Mouse (Mus musculus): ENCODE measurements around the gene Slc35e3. TPM values are rescaled to one million over a fixed set of nuclear protein-coding genes. Genes with fewer than 3 reads are reported as not detected.

Gene Slc35e3
- polyA plus RNA-seq (2017; shearing (Covaris generic)) = 1 to 10 TPM; 2.1 to 2.8 TPM

- ATAC-seq = peak; percentile 96
Observed at GRCm38 (mm10) chr10:117746297-117746883, at the start of gene Slc35e3. Slc35e3 (minus strand) TSS chr10:117746365.

DNA sequence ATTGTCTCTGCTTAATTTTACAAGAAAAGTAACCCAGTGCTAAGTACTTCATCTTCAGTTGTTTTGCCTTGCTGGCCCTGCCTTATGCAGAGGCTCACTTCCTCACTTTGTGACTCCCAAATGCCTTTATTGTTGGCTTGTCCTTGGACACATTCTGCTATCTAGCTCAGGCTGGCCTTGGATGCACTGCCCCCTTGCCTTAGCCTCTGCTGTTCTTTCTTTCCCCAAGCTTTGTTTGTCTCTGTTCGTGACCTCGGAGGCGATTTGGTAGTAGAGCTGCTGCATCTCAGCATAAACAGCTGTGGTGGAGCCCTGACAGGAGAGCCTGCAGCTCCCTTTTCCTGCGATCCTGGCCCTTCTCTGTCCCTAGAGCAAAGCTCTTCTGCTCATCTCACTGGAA lies 49.0 kb upstream of the Slc35e3 start:
- no peak for ATAC-seq

GRCm38 (mm10) chr10:117793436-117794030 lies 47.4 kb upstream of the Slc35e3 start:
- ATAC-seq = no peak

GRCm38 (mm10) chr10:117792141-117793091 lies 46.3 kb upstream of the Slc35e3 start, which contains the start of gene Nup107:
Nup107 (minus strand) TSS chr10:117792705.
- ATAC-seq = peak; percentile 96

GRCm38 (mm10) chr10:117791171-117791470 lies 45.0 kb upstream of the Slc35e3 start:
- no peak for ATAC-seq

- no peak for ATAC-seq
Observed at GRCm38 (mm10) chr10:117790421-117791170, 44.4 kb upstream of the Slc35e3 start.

DNA sequence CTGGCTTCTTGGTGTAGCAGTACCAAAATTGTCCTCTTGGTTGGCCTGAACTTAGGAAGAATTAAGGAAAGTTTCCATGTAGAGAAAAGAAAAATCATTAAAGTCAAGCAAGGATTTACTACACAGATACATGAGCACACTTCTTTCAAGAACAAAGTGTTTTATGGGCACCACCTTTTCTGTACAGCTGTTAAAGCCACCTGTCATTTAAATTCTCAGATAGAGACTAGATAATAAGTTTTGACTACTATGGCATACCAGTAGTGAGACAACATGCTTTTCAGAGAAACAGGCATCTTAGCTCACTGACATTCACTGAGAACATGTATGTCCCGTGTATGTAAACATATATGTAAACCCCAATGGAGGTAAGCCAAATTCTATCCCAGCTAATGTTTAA lies 43.8 kb upstream of the Slc35e3 start:
- ATAC-seq = no peak

DNA sequence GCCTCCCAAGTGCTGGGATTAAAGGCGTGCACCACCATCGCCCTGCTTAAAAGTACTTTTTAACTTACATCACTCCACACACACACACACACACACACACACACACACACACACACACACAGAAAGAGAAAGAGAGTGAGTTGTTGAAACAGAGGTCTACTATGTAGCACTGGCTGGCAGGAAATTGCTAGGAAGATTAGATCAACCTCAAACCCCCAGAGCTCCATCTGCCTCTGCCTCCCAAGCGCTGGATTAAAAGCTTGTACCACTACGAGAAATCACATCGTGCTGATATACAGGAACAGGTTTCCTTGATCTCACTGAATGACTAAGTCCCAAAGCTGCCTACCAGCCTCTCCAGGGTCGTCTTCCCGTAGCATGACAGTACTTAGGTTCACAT lies 38.5 kb upstream of the Slc35e3 start:
- peak; percentile 97 for ATAC-seq

DNA sequence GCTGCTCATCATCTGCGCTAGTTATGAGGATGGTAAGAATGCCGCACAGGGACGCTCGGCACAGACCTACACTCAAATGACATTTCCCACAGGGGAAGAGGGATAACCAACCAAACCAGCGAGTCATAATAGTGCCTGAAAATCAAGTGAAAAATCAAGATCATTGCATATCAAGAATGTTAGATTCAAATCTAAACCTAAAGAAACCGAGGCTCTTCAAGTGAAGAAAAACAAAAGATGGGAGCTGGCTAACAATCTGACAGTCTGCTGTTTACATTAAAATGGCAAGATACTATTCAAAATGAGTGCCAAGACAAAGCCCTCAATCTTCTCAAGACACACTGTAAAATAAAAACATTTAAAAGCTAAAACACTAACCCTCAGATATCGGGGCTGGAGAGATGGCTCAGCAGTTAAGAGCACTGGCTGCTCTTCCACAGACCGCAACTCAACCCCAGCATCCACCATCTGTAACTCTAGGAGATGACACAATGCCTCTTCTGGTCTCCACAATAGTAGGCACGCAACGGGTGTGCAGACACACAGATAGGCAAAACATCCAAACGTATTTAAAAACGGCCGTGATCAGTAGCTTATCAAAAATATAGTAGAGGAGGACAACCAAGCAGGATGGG lies 37.7 kb upstream of the Slc35e3 start:
- no peak for ATAC-seq

DNA sequence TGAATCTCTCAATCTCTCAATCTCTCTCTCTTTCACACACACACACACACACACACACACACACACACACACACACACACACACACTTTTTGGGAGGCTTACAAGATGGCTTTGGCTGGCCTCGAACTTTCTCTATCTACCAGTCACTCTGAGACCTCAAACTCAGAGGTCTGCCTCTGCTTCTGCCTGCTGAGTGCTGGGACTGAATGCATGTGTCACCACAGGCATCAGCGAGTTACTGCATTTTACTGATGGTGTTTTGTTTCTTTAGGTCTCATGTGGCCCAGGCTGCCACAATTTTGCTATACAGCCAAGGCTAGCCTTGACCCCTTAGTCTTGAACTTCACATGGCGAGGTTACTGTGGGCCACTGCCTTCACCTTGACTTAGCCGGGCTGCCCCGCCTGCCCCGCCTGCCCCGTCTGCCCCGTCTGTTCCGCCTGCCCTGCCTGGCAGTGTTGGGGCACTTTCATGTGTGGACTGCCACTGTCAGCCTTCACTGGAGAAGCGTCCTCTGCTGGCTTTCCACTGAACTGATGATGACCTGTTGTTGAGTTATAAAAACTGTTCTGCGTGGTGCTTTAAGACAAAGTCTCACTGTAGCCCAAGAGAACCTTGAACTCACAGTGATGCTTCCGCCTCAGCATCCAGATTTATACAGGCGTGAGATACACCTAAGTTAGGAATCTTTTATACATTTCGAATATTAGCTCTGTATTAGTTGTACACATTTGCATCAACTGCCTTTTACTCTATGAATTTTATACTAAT lies 36.5 kb upstream of the Slc35e3 start:
- no peak for ATAC-seq

DNA sequence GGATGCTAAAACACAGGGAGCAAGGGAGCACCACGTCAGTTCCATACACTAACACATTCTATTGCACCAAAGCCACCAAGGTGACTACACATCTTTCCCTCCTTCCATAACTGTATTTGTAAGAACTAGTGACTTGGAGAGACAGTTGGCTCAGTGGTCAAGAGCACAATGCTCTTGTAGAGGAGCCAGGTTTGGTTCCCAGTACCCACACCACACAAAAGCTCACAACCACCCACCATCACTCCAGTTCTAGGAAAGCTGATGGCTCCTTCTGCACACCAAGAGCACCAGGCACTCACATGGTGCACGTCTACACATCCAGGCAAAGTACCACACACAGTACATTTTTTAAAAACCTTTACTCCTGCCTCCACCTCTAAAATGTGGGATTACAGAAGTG lies 35.9 kb upstream of the Slc35e3 start:
- no peak for ATAC-seq

DNA sequence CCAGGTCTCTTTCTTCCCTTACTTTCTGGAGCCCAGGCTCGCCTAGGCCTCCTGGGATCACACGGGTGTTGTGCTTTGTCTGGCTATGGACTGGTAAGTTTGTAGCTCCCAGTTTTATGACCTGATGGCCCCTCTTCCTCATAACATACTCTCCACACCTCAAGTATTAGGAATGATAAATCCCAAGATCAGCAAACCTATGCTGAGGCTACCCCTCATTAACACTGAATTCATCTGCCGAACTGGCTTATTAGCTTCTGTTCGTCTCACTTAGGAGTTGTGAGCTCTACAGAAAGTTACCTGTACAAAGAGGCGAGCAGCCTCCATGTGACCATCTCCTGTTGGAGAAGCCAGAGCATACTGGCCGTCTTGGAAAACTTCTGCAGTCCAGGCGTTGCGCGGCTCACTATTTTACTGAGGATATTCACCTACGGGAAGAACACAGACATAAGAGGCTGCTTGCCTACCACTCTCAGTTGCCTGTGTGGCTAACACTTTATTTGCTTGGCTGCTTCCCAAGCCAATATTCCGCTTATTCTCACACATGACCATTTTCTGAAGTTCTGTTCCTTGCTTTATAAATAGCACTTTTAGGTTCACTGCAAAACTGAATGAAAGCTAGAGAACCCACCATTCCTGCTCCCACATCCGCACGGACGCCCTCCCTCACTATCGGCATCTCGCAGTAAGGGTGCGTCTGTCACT lies 35.0 kb upstream of the Slc35e3 start:
- no peak for ATAC-seq

- ATAC-seq = no peak
Observed at GRCm38 (mm10) chr10:117780306-117780911, 34.2 kb upstream of the Slc35e3 start.

DNA sequence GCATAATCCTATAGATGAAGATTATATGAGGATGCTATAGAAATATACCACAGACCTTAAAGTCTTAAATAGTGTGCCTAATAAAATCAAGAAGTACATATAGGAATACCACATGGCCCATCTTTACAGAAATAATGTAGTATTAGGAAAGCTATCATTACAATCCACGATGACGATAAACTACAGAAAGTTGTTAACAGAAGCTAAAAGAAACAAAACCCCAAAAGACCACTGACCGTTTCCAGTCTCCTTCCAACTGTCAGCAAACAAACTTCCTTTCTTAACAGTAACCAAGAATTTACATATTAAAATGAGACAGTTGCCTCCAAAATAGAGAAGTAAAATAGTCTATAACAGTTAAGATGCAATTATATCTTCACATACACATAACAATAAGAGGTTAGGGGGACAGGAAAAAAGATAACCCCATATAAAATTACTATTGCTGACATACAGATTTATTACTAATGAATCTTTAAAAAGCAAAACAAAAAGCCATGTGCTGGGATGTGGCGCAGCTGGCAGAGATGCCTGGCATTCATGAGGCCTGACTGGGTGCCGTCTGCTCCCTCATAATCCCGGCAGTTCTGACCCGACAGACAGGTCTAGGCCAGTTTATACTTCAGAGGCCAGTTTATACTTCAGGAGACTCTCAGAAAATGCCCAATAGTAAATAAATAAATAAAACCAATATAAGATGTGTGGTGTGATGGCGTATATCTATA lies 33.6 kb upstream of the Slc35e3 start:
- ATAC-seq = no peak

- no peak for ATAC-seq
Observed at GRCm38 (mm10) chr10:117778951-117779350, 32.8 kb upstream of the Slc35e3 start.

GRCm38 (mm10) chr10:117778328-117778910 lies 32.3 kb upstream of the Slc35e3 start:
- no peak for ATAC-seq

DNA sequence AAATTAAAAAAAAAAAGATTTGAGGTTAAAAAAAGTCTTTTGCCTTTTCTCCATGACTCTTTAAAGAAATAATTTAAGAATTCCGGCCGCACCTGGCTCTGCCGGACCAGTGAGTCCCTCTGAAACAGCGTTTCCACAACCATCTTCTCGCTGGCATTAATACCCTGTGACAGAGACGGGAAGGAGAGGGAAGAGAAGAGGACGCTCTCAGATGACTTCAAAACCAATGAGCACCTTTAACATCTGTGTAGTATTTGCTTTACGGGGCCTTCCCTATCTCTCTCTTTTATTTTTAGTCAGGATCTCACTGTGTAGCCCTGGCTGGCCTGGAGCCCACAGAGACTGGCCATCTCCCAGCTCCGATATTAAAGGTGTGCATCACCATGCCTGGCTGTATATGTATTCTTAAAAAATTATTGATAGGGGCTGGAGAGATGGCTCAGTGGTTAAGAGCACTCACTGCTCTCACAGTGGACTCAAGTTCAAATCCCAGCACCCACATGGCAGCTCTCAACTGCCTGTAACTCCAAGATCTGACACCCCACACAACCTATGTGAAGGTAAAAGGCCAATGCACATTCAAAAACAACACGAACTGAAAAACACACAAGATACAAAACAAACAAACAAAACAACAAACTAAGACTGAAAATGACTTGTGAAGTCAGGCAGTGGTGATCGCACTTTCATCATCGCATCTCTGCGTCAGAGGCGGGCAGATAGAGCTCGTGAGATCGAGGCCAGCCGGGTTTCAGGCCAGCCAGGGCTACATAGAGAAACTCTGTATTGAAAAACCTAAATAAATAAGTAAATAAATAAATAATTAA lies 31.5 kb upstream of the Slc35e3 start:
- ATAC-seq = no peak

DNA sequence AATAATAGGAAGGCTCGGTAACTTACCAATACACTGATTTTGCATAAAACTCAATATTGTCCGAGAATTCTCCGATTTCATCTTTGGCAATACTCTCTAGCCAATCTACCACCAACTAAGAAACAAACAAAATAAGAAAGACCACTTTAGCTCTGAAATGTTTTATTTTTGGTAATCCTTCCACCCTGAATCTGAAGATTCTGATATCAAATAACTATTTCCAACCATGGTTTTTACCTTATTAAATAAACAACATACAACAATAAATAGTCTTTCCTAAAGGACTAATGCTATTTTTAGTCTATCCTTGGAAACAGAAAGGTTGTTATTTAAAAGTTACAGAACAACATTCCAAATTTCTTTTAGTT lies 30.9 kb upstream of the Slc35e3 start:
- no peak for ATAC-seq

All from CD4-positive, CD25-positive, alpha-beta regulatory T cell, adult 4 months (primary cell).